Comparison of ENCODE assay signal across 8 mouse cellular contexts in genomic region chr12:83486671-83487461, GRCm38 (mm10). TPM values are rescaled to one million over a fixed set of nuclear protein-coding genes. Genes with fewer than 3 reads are reported as not detected.
DNase-seq lines count a peak whose midpoint lies in the region; ATAC-seq lines count a peak whose summit lies in the region.

No protein-coding gene starts in this region.

- H3K9me3 ChIP-seq in embryonic facial prominence, embryonic 14.5 days (ENCODE audit: control insufficient read depth, low read length), result peaks cover 8% of the 10 kb centered on the region
- H3K9me3 ChIP-seq in heart, embryonic 12.5 days (replicated peaks), result no peaks in the 10 kb centered on the region; the same call in 1 of the 2 replicates
- peaks cover 4% of the 10 kb centered on the region; the same call in 1 of the 2 replicates for H3K9me3 ChIP-seq in kidney, embryonic 14.5 days (ENCODE audit: control insufficient read depth, low read length)
- peaks cover 4% of the 10 kb centered on the region for H3K9me3 ChIP-seq in liver, embryonic 16.5 days (replicated peaks; ENCODE audit: control insufficient read depth, low read length)
- no peaks in the 10 kb centered on the region for H3K9me3 ChIP-seq in neural tube, embryonic 14.5 days (ENCODE audit: control insufficient read depth, low read length)

- H3K36me3 ChIP-seq in embryonic facial prominence, embryonic 14.5 days (ENCODE audit: control insufficient read depth, insufficient read depth, low read length), result no peaks in the 10 kb centered on the region
- no peaks in the 10 kb centered on the region for H3K36me3 ChIP-seq in heart, embryonic 12.5 days
- no peaks in the 10 kb centered on the region for H3K36me3 ChIP-seq in kidney, embryonic 14.5 days (ENCODE audit: control insufficient read depth, insufficient read depth, low read length)
- no peaks in the 10 kb centered on the region for H3K36me3 ChIP-seq in liver, embryonic 16.5 days (ENCODE audit: control insufficient read depth, insufficient read depth)
- no peaks in the 10 kb centered on the region for H3K36me3 ChIP-seq in neural tube, embryonic 14.5 days (ENCODE audit: control insufficient read depth, insufficient read depth, low read length)

- peak overlapping the region; percentile 68 for H3K9ac ChIP-seq in embryonic facial prominence, embryonic 14.5 days (ENCODE audit: low read depth, low read length)
- H3K9ac ChIP-seq in heart, embryonic 12.5 days, result peak overlapping the region; percentile 93
- H3K9ac ChIP-seq in kidney, embryonic 14.5 days (ENCODE audit: low read depth, low read length), result peak overlapping the region; percentile 76
- peak overlapping the region; percentile 81 for H3K9ac ChIP-seq in liver, embryonic 16.5 days (ENCODE audit: low read depth, low read length)
- H3K9ac ChIP-seq in neural tube, embryonic 14.5 days (replicated peaks; ENCODE audit: low read depth, low read length), result peak overlapping the region; percentile 68

- peaks cover 22% of the 10 kb centered on the region for H3K4me1 ChIP-seq in embryonic facial prominence, embryonic 14.5 days (ENCODE audit: control insufficient read depth, insufficient read depth, low read length)
- peaks cover 27% of the 10 kb centered on the region for H3K4me1 ChIP-seq in heart, embryonic 12.5 days (replicated peaks)
- H3K4me1 ChIP-seq in kidney, embryonic 14.5 days (ENCODE audit: control insufficient read depth, insufficient read depth, low read length), result peaks cover 18% of the 10 kb centered on the region; the same call in 1 of the 2 replicates
- H3K4me1 ChIP-seq in liver, embryonic 16.5 days (ENCODE audit: control insufficient read depth, low read depth, low read length), result peaks cover 35% of the 10 kb centered on the region
- H3K4me1 ChIP-seq in neural tube, embryonic 14.5 days (ENCODE audit: control insufficient read depth, insufficient read depth, low read length), result peaks cover 22% of the 10 kb centered on the region; the same call in 1 of the 2 replicates

- peaks cover 36% of the 10 kb centered on the region for H3K27me3 ChIP-seq in embryonic facial prominence, embryonic 14.5 days (replicated peaks; ENCODE audit: control insufficient read depth, insufficient read depth, low read length)
- no peaks in the 10 kb centered on the region for H3K27me3 ChIP-seq in heart, embryonic 12.5 days (replicated peaks)
- no peaks in the 10 kb centered on the region for H3K27me3 ChIP-seq in kidney, embryonic 14.5 days (ENCODE audit: control insufficient read depth, insufficient read depth, low read length)
- H3K27me3 ChIP-seq in liver, embryonic 16.5 days (ENCODE audit: control insufficient read depth, insufficient read depth, low read depth, low read length), result peaks cover 27% of the 10 kb centered on the region
- H3K27me3 ChIP-seq in neural tube, embryonic 14.5 days (ENCODE audit: control insufficient read depth, insufficient read depth, low read length), result no peaks in the 10 kb centered on the region

- DNase-seq in CD4-positive, CD25-positive, alpha-beta regulatory T cell, adult 2 months (ENCODE audit: low read depth, low spot score), result peak; percentile 43
- peak; percentile 63 for DNase-seq in adrenal gland, postnatal 25 days
- DNase-seq in embryonic facial prominence, embryonic 14.5 days (ENCODE audit: low spot score), result peak; percentile 53
- peak; percentile 5 to 26 for DNase-seq in thymus, adult 18-20 months

- ATAC-seq in embryonic facial prominence, embryonic 14.5 days (ENCODE audit: low read depth), result peak; percentile 56
- ATAC-seq in heart, embryonic 12.5 days (ENCODE audit: insufficient number of reproducible peaks, low FRiP score), result peak; percentile 74
- peak; percentile 65 for ATAC-seq in kidney, embryonic 14.5 days (ENCODE audit: low FRiP score, low TSS enrichment)
- ATAC-seq in liver, embryonic 16.5 days (ENCODE audit: low read depth), result peak; percentile 72
- peak; percentile 77 for ATAC-seq in neural tube, embryonic 14.5 days (ENCODE audit: low read depth)

- peak overlapping the region; percentile 48; the same call in 1 of the 2 replicates for H3K27ac ChIP-seq in embryonic facial prominence, embryonic 14.5 days (replicated peaks; ENCODE audit: low read depth, low read length)
- H3K27ac ChIP-seq in heart, embryonic 12.5 days (ENCODE audit: poor library complexity, severe bottlenecking), result peak overlapping the region; percentile 89
- H3K27ac ChIP-seq in kidney, embryonic 14.5 days (ENCODE audit: low read depth, low read length), result peak overlapping the region; percentile 85
- peak overlapping the region; percentile 82 for H3K27ac ChIP-seq in liver, embryonic 16.5 days (ENCODE audit: low read length)
- peak overlapping the region; percentile 85 for H3K27ac ChIP-seq in neural tube, embryonic 14.5 days (ENCODE audit: low read depth, low read length)

- peak overlapping the region; percentile 68 for H3K4me3 ChIP-seq in embryonic facial prominence, embryonic 14.5 days (ENCODE audit: low read depth, low read length)
- peak overlapping the region; percentile 82 for H3K4me3 ChIP-seq in heart, embryonic 12.5 days
- H3K4me3 ChIP-seq in kidney, embryonic 14.5 days (ENCODE audit: low read length), result peak overlapping the region; percentile 69
- H3K4me3 ChIP-seq in liver, embryonic 16.5 days (ENCODE audit: low read depth, low read length), result peak overlapping the region; percentile 88
- H3K4me3 ChIP-seq in neural tube, embryonic 14.5 days (ENCODE audit: low read depth, low read length), result peak overlapping the region; percentile 78

- peak overlapping the region; percentile 100 for H3K4me2 ChIP-seq in embryonic facial prominence, embryonic 14.5 days (ENCODE audit: low read depth, low read length)
- peak overlapping the region; percentile 95 for H3K4me2 ChIP-seq in heart, embryonic 12.5 days
- H3K4me2 ChIP-seq in kidney, embryonic 14.5 days (replicated peaks; ENCODE audit: low read depth, low read length), result peak overlapping the region; percentile 99
- H3K4me2 ChIP-seq in liver, embryonic 16.5 days (ENCODE audit: low read depth, low read length), result peak overlapping the region; percentile 90
- H3K4me2 ChIP-seq in neural tube, embryonic 14.5 days (ENCODE audit: low read depth, low read length), result peak overlapping the region; percentile 98

- WGBS in embryonic facial prominence, embryonic 14.5 days, result under 1% methylated on average over 45 of the region's 73 CpGs
- under 1% methylated on average over 73 of the region's 73 CpGs for WGBS in heart, embryonic 12.5 days
- under 1% methylated on average over 70 of the region's 73 CpGs for WGBS in kidney, embryonic 14.5 days
- under 1% methylated on average over 73 of the region's 73 CpGs for WGBS in liver, embryonic 16.5 days (ENCODE audit: insufficient replicate concordance)
- under 1% methylated on average over 65 of the region's 73 CpGs for WGBS in neural tube, embryonic 14.5 days

RNA-seq across cellular contexts. Expression of gene Dpf3, which starts 0.7 kb away (rescaled TPM):
- 11.3 and 14.1 TPM in 2 replicates for total RNA-seq in adrenal gland, postnatal 25 days (2021)
- 4.3 and 6.1 TPM in 2 replicates for polyA plus RNA-seq in embryonic facial prominence, embryonic 14.5 days (2014; fragmentation: Nextera tagmentation; extraction: Ambion mirVana)
- polyA plus RNA-seq in heart, embryonic 12.5 days (2016; fragmentation: Nextera tagmentation; extraction: Ambion mirVana), result 27.1 and 31.2 TPM in 2 replicates
- polyA plus RNA-seq in kidney, embryonic 14.5 days (2014; fragmentation: Nextera tagmentation; extraction: Ambion mirVana), result 14.5 and 15.5 TPM in 2 replicates
- 7.1 and 7.8 TPM in 2 replicates for polyA plus RNA-seq in liver, embryonic 16.5 days (2015; fragmentation: Nextera tagmentation; extraction: Ambion mirVana)
- polyA plus RNA-seq in neural tube, embryonic 14.5 days (2014; fragmentation: Nextera tagmentation; extraction: Ambion mirVana), result 20.2 and 29.2 TPM in 2 replicates

RNA-seq across cellular contexts. Expression of gene Dcaf4, which starts 33.4 kb away (rescaled TPM):
- 56.8 and 65.9 TPM in 2 replicates for total RNA-seq in adrenal gland, postnatal 25 days (2021)
- 32.8 and 34.7 TPM in 2 replicates for polyA plus RNA-seq in embryonic facial prominence, embryonic 14.5 days (2014; fragmentation: Nextera tagmentation; extraction: Ambion mirVana)
- 22.7 and 23.8 TPM in 2 replicates for polyA plus RNA-seq in heart, embryonic 12.5 days (2016; fragmentation: Nextera tagmentation; extraction: Ambion mirVana)
- polyA plus RNA-seq in kidney, embryonic 14.5 days (2014; fragmentation: Nextera tagmentation; extraction: Ambion mirVana), result 27.4 and 28.1 TPM in 2 replicates
- polyA plus RNA-seq in liver, embryonic 16.5 days (2015; fragmentation: Nextera tagmentation; extraction: Ambion mirVana), result 15.5 and 18.3 TPM in 2 replicates
- polyA plus RNA-seq in neural tube, embryonic 14.5 days (2014; fragmentation: Nextera tagmentation; extraction: Ambion mirVana), result 39.9 and 47.1 TPM in 2 replicates

Comparison
In these comparisons a context has a peak if more than half of its experiments do, and no peak if none do; other contexts are left out.
1. Peak in every context shown above with its lines: DNase-seq, ATAC-seq, H3K4me3 ChIP-seq and H3K27ac ChIP-seq.